Mouse (Mus musculus) embryonic facial prominence, embryonic 13.5 days (tissue): Measurements from ENCODE around the gene Safb2. TPM values are rescaled to one million over a fixed set of nuclear protein-coding genes. Genes with fewer than 3 reads are reported as not detected.
A peak's percentile ranks its signal among the peaks of the same experiment; 100 is the strongest.

Experiments used
- ATAC-seq: fragments of 200-750 bp; cut with Nextera tagmentation; 2 replicates; pipeline ENCODE4 v1.8.0; 2017; ENCODE audit warnings: low read depth; ENCODE audit not compliant: insufficient number of reproducible peaks, insufficient read depth, low FRiP score, low TSS enrichment
- H3K27ac ChIP-seq: fragments of 300-500 bp; sonication (generic); 2 replicates; pipeline ENCODE4 v1.5.1; 2015; ENCODE audit warnings: moderate library complexity, mild to moderate bottlenecking, inconsistent platforms
- H3K27me3 ChIP-seq: fragments of 300-500 bp; sonication (generic); 2 replicates; pipeline ENCODE4 v1.6.1; 2015; ENCODE audit warnings: mild to moderate bottlenecking, inconsistent platforms
- H3K36me3 ChIP-seq: fragments of 300-500 bp; sonication (generic); 2 replicates; pipeline ENCODE4 v1.6.1; 2015; ENCODE audit warnings: mild to moderate bottlenecking, inconsistent platforms
- H3K4me1 ChIP-seq: fragments of 300-500 bp; sonication (generic); 2 replicates; pipeline ENCODE4 v1.6.1; 2015; ENCODE audit warnings: inconsistent platforms
- H3K4me2 ChIP-seq: fragments of 300-500 bp; sonication (generic); 2 replicates; pipeline ENCODE4 v1.6.1; 2015; ENCODE audit warnings: moderate library complexity, mild to moderate bottlenecking, inconsistent platforms
- H3K4me3 ChIP-seq: fragments of 300-500 bp; sonication (generic); 2 replicates; pipeline ENCODE4 v1.5.1; 2015; ENCODE audit warnings: mild to moderate bottlenecking, inconsistent platforms
- H3K9ac ChIP-seq: fragments of 300-500 bp; sonication (generic); 2 replicates; pipeline ENCODE4 v1.6.1; 2015; ENCODE audit warnings: mild to moderate bottlenecking, inconsistent platforms
- H3K9me3 ChIP-seq: fragments of 300-500 bp; sonication (generic); 2 replicates; pipeline ENCODE4 v1.6.1; 2016; ENCODE audit warnings: inconsistent platforms
- WGBS: fragments of 180-500 bp; shearing (Covaris S2); methylation state at CpG from one replicate; pipeline ENCODE4 v1.1.7; 2015; ENCODE audit warnings: mixed read lengths; 5-methylcytosine and 5-hydroxymethylcytosine counted together
- polyA plus RNA-seq: library from polyadenylated mRNA; unstranded; fragments of >200 nt; fragmentation: Nextera tagmentation; extraction: Ambion mirVana; gene quantifications from 2 replicates; pipeline ENCODE4 v1.2.1, GENCODE M21; 2015

Gene Safb2
- polyA plus RNA-seq, 1 experiment from 2014 or later, result 97.6 TPM

DNA sequence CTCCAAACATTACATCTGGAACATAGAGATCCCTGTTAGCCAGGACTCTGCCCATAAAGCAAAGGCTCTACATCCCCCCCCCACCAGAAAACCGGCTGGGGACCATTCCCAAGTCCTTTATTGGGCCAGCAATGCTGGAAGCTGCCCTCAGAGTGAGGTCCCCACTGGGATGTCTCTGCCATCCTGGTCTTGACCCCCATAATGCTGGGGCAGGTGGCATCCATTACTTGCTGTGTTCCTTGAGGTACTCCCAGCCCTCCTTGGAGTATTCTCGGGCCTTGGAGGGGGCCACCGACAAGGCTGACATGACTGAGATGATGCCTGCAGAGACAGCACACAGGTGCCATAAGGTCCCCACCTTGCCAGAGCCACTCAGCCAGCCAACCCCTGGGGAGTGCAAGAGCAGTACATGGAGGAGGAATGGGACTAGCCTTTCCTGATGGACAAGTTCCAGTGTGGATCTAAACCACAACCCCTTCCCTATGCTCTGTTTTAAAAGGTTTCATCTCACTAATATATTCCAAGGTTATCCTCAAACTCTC lies 23.2 kb upstream of the Safb2 start:
- Histone ChIP-seq H3K4me3 (no peak overlapping the region), H3K9me3 (no peaks in the 10 kb centered on the region), H3K4me2 (no peak overlapping the region), H3K36me3 (peaks cover 50% of the 10 kb centered on the region), H3K27me3 (no peaks in the 10 kb centered on the region), H3K4me1 (peaks cover 23% of the 10 kb centered on the region), H3K27ac (no peak overlapping the region), H3K9ac (no peak overlapping the region)
- 71% methylated on average over 3 of the region's 3 CpGs for WGBS
- ATAC-seq, result no peak

DNA sequence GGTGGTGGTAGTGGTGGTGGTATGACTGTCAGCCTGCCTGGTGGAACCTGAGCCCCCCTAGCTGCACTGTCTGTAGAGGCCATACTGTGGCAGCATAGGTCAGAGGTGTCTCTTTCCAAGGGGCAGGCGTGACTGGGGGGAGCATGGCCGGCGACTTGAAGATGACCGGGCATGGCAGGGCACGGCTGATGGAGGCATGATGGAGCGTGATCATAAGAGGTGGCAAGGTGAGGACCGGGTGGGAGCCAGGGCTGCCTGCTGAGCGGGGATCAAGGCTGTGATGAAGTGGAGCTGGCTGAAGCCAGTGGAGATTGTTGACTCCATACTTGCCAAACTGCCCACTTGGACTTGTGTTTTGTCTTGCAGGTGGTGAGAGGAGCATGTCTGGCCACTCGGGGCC lies 21.0 kb upstream of the Safb2 start:
- WGBS, result 82% methylated on average over 9 of the region's 9 CpGs
- H3K4me1 ChIP-seq, result peaks cover 17% of the 10 kb centered on the region
- no peak overlapping the region for H3K9ac ChIP-seq
- H3K27me3 ChIP-seq, result no peaks in the 10 kb centered on the region
- peaks cover 72% of the 10 kb centered on the region for H3K36me3 ChIP-seq
- ATAC-seq, result no peak
- H3K9me3 ChIP-seq, result no peaks in the 10 kb centered on the region
- no peak overlapping the region for H3K4me2 ChIP-seq
- no peak overlapping the region for H3K4me3 ChIP-seq
- H3K27ac ChIP-seq, result no peak overlapping the region

DNA sequence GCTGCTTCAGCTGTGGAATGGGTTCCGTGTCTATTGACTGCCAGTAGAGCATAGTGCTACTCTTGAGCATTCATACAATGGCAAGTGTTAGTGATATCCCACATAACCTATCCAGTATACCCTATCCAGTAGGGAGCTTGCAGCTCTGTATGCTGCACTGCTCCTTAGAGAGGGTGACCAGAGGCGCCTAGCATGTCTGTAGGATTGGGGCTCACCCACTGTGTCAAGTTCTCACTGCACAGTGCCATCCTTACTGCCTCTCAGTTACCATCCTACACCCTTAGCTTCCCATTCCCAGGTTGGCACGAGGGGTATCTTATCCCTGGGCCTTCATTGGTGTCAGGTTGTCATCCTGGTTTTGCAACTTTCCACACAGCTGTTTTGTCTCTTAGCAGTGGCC lies 20.0 kb upstream of the Safb2 start:
- H3K9ac ChIP-seq, result no peak overlapping the region
- H3K4me3 ChIP-seq, result no peak overlapping the region
- H3K4me2 ChIP-seq, result no peak overlapping the region
- H3K27ac ChIP-seq, result 0 out of 2 replicates have a peak overlapping the region, but pooled peaks have one; percentile 14
- 86% methylated on average over 3 of the region's 3 CpGs for WGBS
- no peaks in the 10 kb centered on the region for H3K27me3 ChIP-seq
- peaks cover 13% of the 10 kb centered on the region for H3K4me1 ChIP-seq
- no peaks in the 10 kb centered on the region for H3K9me3 ChIP-seq
- peaks cover 82% of the 10 kb centered on the region for H3K36me3 ChIP-seq
- ATAC-seq, result no peak

DNA sequence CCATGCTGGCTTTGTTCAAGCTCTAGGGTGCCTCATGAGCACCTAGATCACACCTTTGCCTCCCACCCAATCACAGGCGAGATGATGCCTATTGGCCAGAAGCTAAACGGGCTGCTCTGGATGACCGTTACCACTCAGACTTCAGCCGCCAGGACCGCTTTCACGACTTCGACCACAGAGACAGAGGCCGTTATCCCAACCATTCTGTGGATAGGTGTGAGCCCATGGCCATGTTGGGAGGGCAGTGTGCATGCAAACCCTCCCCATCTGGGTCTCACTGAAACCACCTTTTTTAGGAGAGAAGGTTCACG lies 19.6 kb upstream of the Safb2 start:
- 89% methylated on average over 9 of the region's 9 CpGs for WGBS
- Histone ChIP-seq H3K27me3 (no peaks in the 10 kb centered on the region), H3K4me2 (no peak overlapping the region), H3K9ac (no peak overlapping the region), H3K36me3 (peaks cover 84% of the 10 kb centered on the region), H3K4me1 (peaks cover 13% of the 10 kb centered on the region), H3K9me3 (no peaks in the 10 kb centered on the region), H3K27ac (no peak overlapping the region), H3K4me3 (no peak overlapping the region)
- ATAC-seq, result no peak

DNA sequence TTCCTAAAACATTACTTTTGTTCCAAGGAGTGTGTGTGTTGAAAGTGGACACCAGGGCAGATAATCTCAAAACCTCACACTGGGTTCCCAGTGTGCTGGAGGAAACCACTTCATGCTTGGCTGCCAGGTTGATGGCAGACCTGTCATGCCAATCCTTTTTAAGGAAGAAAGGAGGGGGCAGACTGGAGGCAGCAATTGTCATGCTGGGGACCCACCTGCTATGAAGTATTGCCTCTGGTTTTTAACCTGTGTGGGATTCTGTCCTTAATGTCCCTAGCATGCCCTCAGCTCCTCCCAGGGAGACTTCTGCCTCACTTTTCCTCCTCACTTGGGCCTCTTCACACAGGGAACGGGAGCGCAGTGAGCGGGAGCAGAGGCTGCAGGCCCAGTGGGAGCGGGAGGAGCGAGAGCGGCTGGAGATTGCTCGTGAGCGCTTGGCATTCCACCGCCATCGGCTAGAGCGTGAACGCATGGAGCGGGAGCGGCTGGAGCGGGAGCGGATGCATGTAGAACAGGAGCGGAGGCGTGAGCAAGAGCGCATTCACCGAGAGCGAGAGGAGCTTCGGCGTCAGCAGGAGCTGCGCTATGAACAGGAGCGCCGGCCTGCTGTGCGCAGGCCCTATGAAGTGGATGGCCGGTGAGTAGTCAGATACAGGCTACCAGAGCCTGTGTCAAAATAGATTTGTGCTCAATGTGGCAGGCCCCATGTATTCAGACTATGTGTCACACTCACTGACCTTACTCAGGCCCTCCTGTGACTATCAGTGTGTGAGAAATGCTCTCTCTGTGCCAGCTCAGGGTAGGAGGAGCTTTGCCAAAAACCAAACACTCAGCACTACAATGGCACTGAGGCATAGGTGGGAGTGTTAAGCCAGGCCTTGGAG lies 19.0 kb upstream of the Safb2 start:
- peaks cover 84% of the 10 kb centered on the region for H3K36me3 ChIP-seq
- peaks cover 9% of the 10 kb centered on the region for H3K4me1 ChIP-seq
- H3K4me2 ChIP-seq, result no peak overlapping the region
- no peak overlapping the region for H3K27ac ChIP-seq
- no peaks in the 10 kb centered on the region for H3K27me3 ChIP-seq
- 95% methylated on average over 28 of the region's 28 CpGs for WGBS
- H3K9ac ChIP-seq, result no peak overlapping the region
- no peak for ATAC-seq
- H3K9me3 ChIP-seq, result no peaks in the 10 kb centered on the region
- H3K4me3 ChIP-seq, result no peak overlapping the region

DNA sequence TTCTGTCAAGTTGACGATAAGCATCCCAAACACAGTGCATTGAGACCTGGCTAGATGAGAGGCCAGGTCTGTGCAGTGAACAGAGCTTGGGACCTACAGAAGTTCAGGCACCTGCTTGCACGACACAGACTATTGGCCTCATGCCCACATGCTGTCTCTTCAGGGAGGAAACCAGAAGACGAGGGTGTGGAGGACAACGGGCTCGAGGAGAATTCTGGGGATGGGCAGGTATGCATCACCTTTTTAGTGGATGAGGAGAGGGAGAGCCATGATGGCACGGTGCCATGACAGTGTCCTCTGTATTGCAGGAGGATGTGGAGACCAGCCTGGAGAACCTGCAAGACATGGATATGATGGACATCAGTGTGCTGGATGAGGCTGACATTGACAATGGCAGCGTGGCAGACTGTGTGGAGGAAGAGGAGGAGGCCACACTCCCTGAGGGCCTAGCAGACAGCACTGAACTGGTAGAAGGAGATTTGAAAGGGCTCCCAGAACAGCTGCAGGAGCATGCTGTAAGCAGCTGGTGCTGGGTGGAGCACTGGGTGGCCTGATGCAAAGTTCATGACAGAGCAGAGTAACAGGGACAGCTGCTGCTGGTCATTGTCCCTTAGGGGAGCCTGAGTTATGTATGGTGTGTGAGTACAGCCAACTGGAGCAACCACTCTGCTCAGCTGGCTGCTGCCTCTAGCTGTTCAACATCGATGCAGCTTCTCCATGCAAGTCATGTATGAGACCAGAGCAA lies 9.3 kb upstream of the Safb2 start:
- no peak overlapping the region for H3K4me3 ChIP-seq
- H3K9ac ChIP-seq, result no peak overlapping the region
- H3K4me2 ChIP-seq, result no peak overlapping the region
- ATAC-seq, result no peak
- WGBS, result 87% methylated on average over 8 of the region's 8 CpGs
- no peak overlapping the region for H3K27ac ChIP-seq
- peaks cover 96% of the 10 kb centered on the region for H3K36me3 ChIP-seq
- H3K9me3 ChIP-seq, result no peaks in the 10 kb centered on the region
- H3K4me1 ChIP-seq, result peaks cover 9% of the 10 kb centered on the region; the same call in 1 of the 2 replicates
- H3K27me3 ChIP-seq, result no peaks in the 10 kb centered on the region

DNA sequence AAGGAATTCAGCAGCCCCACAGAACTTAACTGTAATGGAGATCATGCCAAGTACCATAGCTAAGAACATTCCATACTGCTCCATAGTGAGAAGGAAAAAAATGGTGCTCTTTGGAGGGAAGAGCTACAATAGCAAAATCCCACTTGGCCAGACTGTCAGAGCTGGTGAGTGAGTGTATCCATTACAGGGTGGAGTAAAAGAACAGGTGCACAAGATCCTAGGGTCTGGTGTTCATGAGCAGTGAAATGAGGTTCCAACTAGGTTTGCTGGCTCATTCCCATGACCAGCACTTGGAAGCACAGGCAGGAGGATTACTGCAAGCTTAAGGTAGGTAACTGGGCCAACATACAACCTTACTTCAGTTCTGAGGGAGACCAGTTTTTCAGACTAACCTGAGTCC lies 8.2 kb upstream of the Safb2 start:
- no peak overlapping the region for H3K4me3 ChIP-seq
- peaks cover 13% of the 10 kb centered on the region for H3K4me1 ChIP-seq
- no peaks in the 10 kb centered on the region for H3K27me3 ChIP-seq
- H3K9ac ChIP-seq, result no peak overlapping the region
- H3K36me3 ChIP-seq, result peaks cover 100% of the 10 kb centered on the region
- H3K4me2 ChIP-seq, result no peak overlapping the region
- no peak for ATAC-seq
- no peaks in the 10 kb centered on the region for H3K9me3 ChIP-seq
- no peak overlapping the region for H3K27ac ChIP-seq

DNA sequence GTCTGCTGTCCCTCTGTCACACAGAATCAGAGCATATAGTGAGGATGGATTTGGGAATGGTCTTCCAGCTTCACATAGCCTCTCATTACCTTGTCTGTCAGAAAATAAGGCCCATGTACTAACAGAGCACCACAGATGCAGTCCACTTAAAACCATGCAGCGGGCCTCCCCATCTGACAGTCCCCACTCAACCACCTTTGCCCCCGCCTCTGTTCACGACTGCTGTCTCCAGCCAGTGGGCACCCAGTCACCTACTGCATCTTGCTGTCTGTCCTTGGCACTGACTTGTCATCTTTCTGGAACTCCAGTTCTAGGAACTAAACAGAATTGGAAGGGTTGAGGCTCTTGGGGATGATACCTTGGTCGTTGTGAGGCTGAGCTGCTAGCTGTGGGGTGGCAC lies 4.5 kb upstream of the Safb2 start:
- H3K4me2 ChIP-seq, result no peak overlapping the region
- H3K27ac ChIP-seq, result no peak overlapping the region
- peaks cover 78% of the 10 kb centered on the region for H3K36me3 ChIP-seq
- peaks cover 32% of the 10 kb centered on the region for H3K4me1 ChIP-seq
- ATAC-seq, result no peak
- H3K4me3 ChIP-seq, result no peak overlapping the region
- H3K27me3 ChIP-seq, result no peaks in the 10 kb centered on the region
- 97% methylated on average over 4 of the region's 4 CpGs for WGBS
- H3K9me3 ChIP-seq, result no peaks in the 10 kb centered on the region
- no peak overlapping the region for H3K9ac ChIP-seq

DNA sequence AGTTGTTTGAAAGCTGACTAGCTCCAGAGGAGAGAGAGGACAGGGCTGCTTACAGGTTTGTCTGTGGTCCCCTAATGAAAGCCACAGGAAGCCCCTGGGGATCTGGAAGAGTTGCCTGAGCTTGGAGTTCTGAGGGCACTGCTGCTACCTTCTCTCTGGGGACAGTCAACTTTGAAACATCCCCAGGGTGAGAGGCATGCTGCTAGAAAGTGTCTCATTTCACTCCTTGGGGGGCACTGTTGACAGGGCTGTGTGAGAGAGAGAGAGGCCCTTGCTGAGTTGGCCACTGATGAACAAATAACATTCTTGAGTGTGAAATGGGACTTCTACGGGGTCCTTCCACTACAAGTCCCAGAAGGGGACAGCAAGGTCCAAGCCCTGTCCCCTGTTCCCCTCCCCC lies 3.4 kb upstream of the Safb2 start:
- no peaks in the 10 kb centered on the region for H3K27me3 ChIP-seq
- peak overlapping the region; percentile 60; the same call in 1 of the 2 replicates for H3K9ac ChIP-seq
- ATAC-seq, result no peak
- WGBS, result 80% methylated on average over 1 of the region's 1 CpGs
- peaks cover 39% of the 10 kb centered on the region for H3K4me1 ChIP-seq
- peak overlapping the region; percentile 34; the same call in 1 of the 2 replicates for H3K4me2 ChIP-seq
- H3K9me3 ChIP-seq, result no peaks in the 10 kb centered on the region
- H3K27ac ChIP-seq, result no peak overlapping the region
- H3K4me3 ChIP-seq, result 0 out of 2 replicates have a peak overlapping the region, but pooled peaks have one; percentile 3
- peaks cover 69% of the 10 kb centered on the region for H3K36me3 ChIP-seq

DNA sequence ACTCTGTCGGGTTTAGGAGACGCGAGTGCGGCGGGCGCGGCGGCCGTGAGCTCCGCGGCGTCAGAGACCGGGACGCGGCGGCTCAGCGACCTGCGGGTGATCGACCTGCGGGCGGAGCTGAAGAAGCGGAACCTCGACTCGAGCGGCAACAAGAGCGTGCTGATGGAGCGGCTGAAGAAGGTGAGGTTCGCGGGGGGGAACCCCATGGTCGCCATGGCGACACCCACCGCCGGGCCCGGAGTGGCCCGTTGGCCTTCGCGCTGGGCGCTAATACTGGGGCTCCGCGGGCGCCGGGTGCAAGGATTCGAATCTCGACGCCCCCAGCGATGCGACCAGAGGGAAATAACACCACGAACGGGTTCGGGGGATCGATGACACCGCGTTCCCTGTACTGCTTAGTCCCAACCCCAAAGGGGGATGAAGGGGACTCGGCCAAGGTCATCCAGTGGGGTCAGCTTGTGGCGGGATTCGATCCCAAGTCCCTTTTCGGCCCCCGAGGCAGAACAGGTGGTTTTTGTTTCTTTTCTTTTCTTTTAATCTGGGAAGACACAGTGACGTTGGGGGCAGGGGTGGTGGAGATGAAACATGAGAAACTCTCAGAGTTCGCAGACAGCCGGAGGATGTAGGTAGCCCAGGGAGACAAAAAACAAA lies 911 bp upstream of the Safb2 start:
- Histone ChIP-seq H3K4me3 (peak overlapping the region; percentile 90), H3K27ac (peak overlapping the region; percentile 95), H3K4me1 (peaks cover 49% of the 10 kb centered on the region), H3K4me2 (peak overlapping the region; percentile 71), H3K36me3 (peaks cover 68% of the 10 kb centered on the region), H3K9me3 (no peaks in the 10 kb centered on the region), H3K9ac (peak overlapping the region; percentile 93), H3K27me3 (no peaks in the 10 kb centered on the region)
- ATAC-seq, result no peak
- under 1% methylated on average over 61 of the region's 61 CpGs for WGBS

DNA sequence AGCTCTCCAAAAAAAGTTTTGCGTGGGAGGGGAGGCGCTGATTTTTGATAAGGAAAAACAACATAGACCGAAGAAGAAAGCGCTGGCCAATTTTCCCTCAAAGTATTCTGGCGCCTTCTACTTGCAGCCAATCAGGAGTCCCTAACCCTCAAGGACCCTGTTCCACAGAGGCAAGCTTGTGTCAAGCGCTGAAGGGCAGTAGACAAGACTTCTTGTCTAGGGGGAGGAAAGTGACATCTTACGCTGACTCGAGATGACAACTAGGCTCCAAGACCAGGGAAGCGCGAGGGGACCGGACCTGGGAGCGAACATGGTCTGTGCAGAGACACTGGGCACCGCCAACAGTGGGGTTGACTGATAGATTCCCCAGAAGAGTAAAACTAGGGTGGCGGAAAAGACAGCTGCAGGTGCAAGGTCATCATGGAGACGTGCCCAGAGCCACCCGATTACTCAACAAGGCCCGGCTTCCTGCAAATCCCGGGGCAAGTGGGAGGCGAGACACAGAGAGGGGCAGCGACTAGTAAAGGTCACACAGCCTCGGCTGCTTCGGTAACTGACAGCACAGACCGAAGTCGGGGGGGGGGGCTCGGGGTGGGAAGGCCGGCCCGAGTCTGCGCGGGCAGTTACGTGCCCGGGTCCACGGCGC lies 651 bp downstream of the Safb2 start:
- WGBS, result 3% methylated on average over 33 of the region's 33 CpGs
- H3K4me1 ChIP-seq, result peaks cover 47% of the 10 kb centered on the region
- H3K9ac ChIP-seq, result peak overlapping the region; percentile 90
- peak; percentile 11 for ATAC-seq
- H3K36me3 ChIP-seq, result peaks cover 66% of the 10 kb centered on the region
- peak overlapping the region; percentile 90 for H3K4me3 ChIP-seq
- peak overlapping the region; percentile 93 for H3K27ac ChIP-seq
- H3K9me3 ChIP-seq, result no peaks in the 10 kb centered on the region
- H3K27me3 ChIP-seq, result no peaks in the 10 kb centered on the region
- H3K4me2 ChIP-seq, result peak overlapping the region; percentile 89
